Mouse (Mus musculus): ENCODE results near the gene Sept7.

GRCm38 (mm10) chr9:25229740-25230139, 22.5 kb upstream of the Sept7 start:
- no peak for TF ChIP-seq CTCF (IDR thresholded peaks at IDR 0.05; ENCODE audit: low read depth)
- no peak for TF ChIP-seq EP300 (IDR thresholded peaks at IDR 0.05; ENCODE audit: low read depth)

Measured in heart, postnatal 0 days (tissue).